Mouse (Mus musculus) duodenum, adult 2 months (tissue): Measurements from ENCODE around the gene Gif. TPM values are rescaled to one million over a fixed set of nuclear protein-coding genes. Genes with fewer than 3 reads are reported as not detected.

Experiments
- polyA plus RNA-seq: library from polyadenylated mRNA; depleted of rRNA; stranded (reverse); fragments of >200 nt; gene quantifications from 2 replicates; pipeline ENCODE4 v1.2.3, GENCODE M21; 2012; ENCODE audit warnings: low replicate concordance; rRNA removed

The Gif gene
- polyA plus RNA-seq: 0.24 and 1.8 TPM in 2 replicates

DNA sequence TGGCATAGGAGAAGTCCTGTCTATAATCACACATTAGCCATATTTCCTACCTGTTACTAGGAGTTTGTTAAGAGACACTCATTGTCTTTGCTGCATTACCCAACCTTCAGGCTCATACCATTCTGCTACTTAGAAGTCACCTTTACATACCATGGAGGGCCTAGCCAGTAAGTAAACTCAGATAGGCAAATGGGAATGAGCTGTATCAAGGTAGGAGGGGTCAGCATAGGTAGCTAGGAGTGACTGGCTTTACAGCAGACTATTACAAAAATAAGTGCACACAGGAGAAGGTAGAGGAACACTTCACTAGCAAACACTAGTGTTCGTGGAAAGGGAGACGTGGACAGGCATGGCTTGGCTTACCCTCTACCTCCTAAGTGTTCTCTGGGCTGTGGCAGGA is at the start of gene Gif:
TSS of gene Gif (plus strand) at position 257 of the 400 bp plus-strand sequence.

GRCm38 (mm10) chr19:11770205-11770892 is 23.0 kb downstream of the Gif start, which contains the start of gene Mrpl16:
Mrpl16 (plus strand) TSS chr19:11770391.

Other genes with a start within 250 kb of the Gif start
- gene Ms4a6b, start 231.0 kb upstream of the Gif start, polyA plus RNA-seq: 0.58 and 1.4 TPM in 2 replicates
- gene Ms4a4d, start 210.8 kb upstream of the Gif start, polyA plus RNA-seq: 5.7 and 15.9 TPM in 2 replicates
- 0.56 and 2.3 TPM in 2 replicates for gene Ms4a6d, start 142.7 kb upstream of the Gif start, polyA plus RNA-seq
- gene Ms4a2, start 123.8 kb upstream of the Gif start, polyA plus RNA-seq: not detected in 2 replicates
- not detected in 2 replicates for gene Ms4a3, start 106.7 kb upstream of the Gif start, polyA plus RNA-seq
- gene Oosp2, start 87.0 kb upstream of the Gif start, polyA plus RNA-seq: not detected in 2 replicates
- gene Oosp1, start 56.4 kb upstream of the Gif start, polyA plus RNA-seq: not detected in 2 replicates
- not detected in 2 replicates for gene Oosp3, start 50.5 kb upstream of the Gif start, polyA plus RNA-seq
- 2.8 and 6.6 TPM in 2 replicates for gene Mrpl16, start 22.8 kb downstream of the Gif start, polyA plus RNA-seq
- 18.8 and 23.7 TPM in 2 replicates for gene Stx3, start 71.8 kb downstream of the Gif start, polyA plus RNA-seq
- gene Olfr1417, start 91.7 kb downstream of the Gif start, polyA plus RNA-seq: not detected in 2 replicates
- not detected in 2 replicates for gene Olfr1418, start 113.5 kb downstream of the Gif start, polyA plus RNA-seq
- gene Olfr1419, start 127.6 kb downstream of the Gif start, polyA plus RNA-seq: not detected in 2 replicates
- not detected in 2 replicates for gene Olfr1420, start 139.0 kb downstream of the Gif start, polyA plus RNA-seq
- 6.6 and 10.0 TPM in 2 replicates for gene Patl1, start 164.8 kb downstream of the Gif start, polyA plus RNA-seq
- gene Osbp, start 218.4 kb downstream of the Gif start, polyA plus RNA-seq: 6.4 and 8.0 TPM in 2 replicates